Mouse (Mus musculus): ENCODE measurements around the gene Ctnna3. TPM values are rescaled to one million over a fixed set of nuclear protein-coding genes. Genes with fewer than 3 reads are reported as not detected.

Ctnna3 gene
- total and polyA plus RNA-seq, 2 experiments: 0.09 TPM; not detected in 1

- no peak for DNase-seq (ENCODE audit: extremely low read depth, low read depth, low spot score)
- Histone ChIP-seq H3K4me3 (ENCODE audit: insufficient read depth, low read depth, low read length) (no peak overlapping the region), H3K27ac (replicated peaks; ENCODE audit: insufficient read depth, low read depth, low read length) (no peak overlapping the region), H3K79me2 (ENCODE audit: control insufficient read depth, insufficient read depth, low read length) (no peaks in the 10 kb centered on the region), H3K27me3 (ENCODE audit: control insufficient read depth, insufficient read depth, low read length) (no peaks in the 10 kb centered on the region), H3K36me3 (ENCODE audit: control insufficient read depth, insufficient read depth, low read length) (no peaks in the 10 kb centered on the region), H3K4me1 (ENCODE audit: control insufficient read depth, insufficient read depth, low read length) (no peaks in the 10 kb centered on the region; the same call in none of the 2 replicates), H3K9ac (ENCODE audit: low read depth, low read length) (no peak overlapping the region)
- no peak for TF ChIP-seq POLR2A (IDR thresholded peaks at IDR 0.05; ENCODE audit: extremely low read depth, insufficient read depth, low read length)
- TF ChIP-seq CTCF (IDR thresholded peaks at IDR 0.05; ENCODE audit: low read depth, low read length): no peak
- WGBS: 40% methylated on average over 5 of the region's 5 CpGs
These were observed 646.0 kb downstream of the Ctnna3 start for GRCm38 (mm10) chr10:64075944-64076343.

- Histone ChIP-seq H3K4me1 (ENCODE audit: control insufficient read depth, insufficient read depth, low read length) (no peaks in the 10 kb centered on the region; the same call in none of the 2 replicates), H3K79me2 (ENCODE audit: control insufficient read depth, insufficient read depth, low read length) (no peaks in the 10 kb centered on the region), H3K27me3 (ENCODE audit: control insufficient read depth, insufficient read depth, low read length) (no peaks in the 10 kb centered on the region), H3K4me3 (ENCODE audit: insufficient read depth, low read depth, low read length) (no peak overlapping the region), H3K9ac (ENCODE audit: low read depth, low read length) (no peak overlapping the region), H3K36me3 (ENCODE audit: control insufficient read depth, insufficient read depth, low read length) (no peaks in the 10 kb centered on the region), H3K27ac (replicated peaks; ENCODE audit: insufficient read depth, low read depth, low read length) (no peak overlapping the region)
- DNase-seq (ENCODE audit: extremely low read depth, low read depth, low spot score): no peak
- WGBS: 61% methylated on average over 10 of the region's 10 CpGs
- TF ChIP-seq POLR2A (IDR thresholded peaks at IDR 0.05; ENCODE audit: extremely low read depth, insufficient read depth, low read length) (no peak), CTCF (IDR thresholded peaks at IDR 0.05; ENCODE audit: low read depth, low read length) (no peak)
These were observed 646.6 kb downstream of the Ctnna3 start for GRCm38 (mm10) chr10:64076410-64077052.

GRCm38 (mm10) chr10:64082345-64082744 is 652.4 kb downstream of the Ctnna3 start:
- no peak for DNase-seq (ENCODE audit: extremely low read depth, low read depth, low spot score)
- TF ChIP-seq POLR2A (IDR thresholded peaks at IDR 0.05; ENCODE audit: extremely low read depth, insufficient read depth, low read length): no peak
- no peak for TF ChIP-seq CTCF (IDR thresholded peaks at IDR 0.05; ENCODE audit: low read depth, low read length)
- 59% methylated on average over 3 of the region's 3 CpGs for WGBS
- H3K36me3 ChIP-seq (ENCODE audit: control insufficient read depth, insufficient read depth, low read length): no peaks in the 10 kb centered on the region
- no peak overlapping the region for H3K9ac ChIP-seq (ENCODE audit: low read depth, low read length)
- H3K27me3 ChIP-seq (ENCODE audit: control insufficient read depth, insufficient read depth, low read length): no peaks in the 10 kb centered on the region
- H3K4me3 ChIP-seq (ENCODE audit: insufficient read depth, low read depth, low read length): no peak overlapping the region
- no peaks in the 10 kb centered on the region for H3K79me2 ChIP-seq (ENCODE audit: control insufficient read depth, insufficient read depth, low read length)
- H3K27ac ChIP-seq (replicated peaks; ENCODE audit: insufficient read depth, low read depth, low read length): no peak overlapping the region
- no peaks in the 10 kb centered on the region for H3K4me1 ChIP-seq (ENCODE audit: control insufficient read depth, insufficient read depth, low read length)

GRCm38 (mm10) chr10:64083813-64084212 is 653.9 kb downstream of the Ctnna3 start:
- Histone ChIP-seq H3K4me1 (ENCODE audit: control insufficient read depth, insufficient read depth, low read length) (no peaks in the 10 kb centered on the region), H3K79me2 (ENCODE audit: control insufficient read depth, insufficient read depth, low read length) (no peaks in the 10 kb centered on the region), H3K27me3 (ENCODE audit: control insufficient read depth, insufficient read depth, low read length) (no peaks in the 10 kb centered on the region), H3K4me3 (ENCODE audit: insufficient read depth, low read depth, low read length) (no peak overlapping the region), H3K27ac (replicated peaks; ENCODE audit: insufficient read depth, low read depth, low read length) (no peak overlapping the region), H3K36me3 (ENCODE audit: control insufficient read depth, insufficient read depth, low read length) (no peaks in the 10 kb centered on the region), H3K9ac (ENCODE audit: low read depth, low read length) (no peak overlapping the region)
- WGBS: 55% methylated on average over 11 of the region's 11 CpGs
- TF ChIP-seq CTCF (IDR thresholded peaks at IDR 0.05; ENCODE audit: low read depth, low read length) (no peak), POLR2A (IDR thresholded peaks at IDR 0.05; ENCODE audit: extremely low read depth, insufficient read depth, low read length) (no peak)
- no peak for DNase-seq (ENCODE audit: extremely low read depth, low read depth, low spot score)

- no peak overlapping the region for H3K27ac ChIP-seq (replicated peaks; ENCODE audit: insufficient read depth, low read depth, low read length)
- DNase-seq (ENCODE audit: extremely low read depth, low read depth, low spot score): peak; percentile 73
- no peaks in the 10 kb centered on the region for H3K27me3 ChIP-seq (ENCODE audit: control insufficient read depth, insufficient read depth, low read length)
- WGBS: 16% methylated on average over 4 of the region's 4 CpGs
- H3K79me2 ChIP-seq (ENCODE audit: control insufficient read depth, insufficient read depth, low read length): no peaks in the 10 kb centered on the region
- no peaks in the 10 kb centered on the region for H3K4me1 ChIP-seq (ENCODE audit: control insufficient read depth, insufficient read depth, low read length)
- no peak overlapping the region for H3K9ac ChIP-seq (ENCODE audit: low read depth, low read length)
- TF ChIP-seq CTCF (IDR thresholded peaks at IDR 0.05; ENCODE audit: low read depth, low read length): peak; percentile 57
- no peak for TF ChIP-seq POLR2A (IDR thresholded peaks at IDR 0.05; ENCODE audit: extremely low read depth, insufficient read depth, low read length)
- H3K4me3 ChIP-seq (ENCODE audit: insufficient read depth, low read depth, low read length): no peak overlapping the region
- no peaks in the 10 kb centered on the region for H3K36me3 ChIP-seq (ENCODE audit: control insufficient read depth, insufficient read depth, low read length)
These were observed 654.6 kb downstream of the Ctnna3 start for GRCm38 (mm10) chr10:64084465-64084864.

- H3K4me1 ChIP-seq (ENCODE audit: control insufficient read depth, insufficient read depth, low read length): 0 out of 2 replicates have a peak, but pooled peaks cover 2% of the 10 kb centered on the region
- DNase-seq (ENCODE audit: extremely low read depth, low read depth, low spot score): no peak
- H3K27me3 ChIP-seq (ENCODE audit: control insufficient read depth, insufficient read depth, low read length): peaks cover 4% of the 10 kb centered on the region; the same call in 1 of the 2 replicates
These were observed 656.3 kb downstream of the Ctnna3 start for GRCm38 (mm10) chr10:64086183-64086566.

More at GRCm38 (mm10) chr10:64086183-64086566, 656.3 kb downstream of the Ctnna3 start:
- no peak overlapping the region for H3K9ac ChIP-seq (ENCODE audit: low read depth, low read length)
- H3K4me3 ChIP-seq (ENCODE audit: insufficient read depth, low read depth, low read length): no peak overlapping the region
- H3K36me3 ChIP-seq (ENCODE audit: control insufficient read depth, insufficient read depth, low read length): no peaks in the 10 kb centered on the region
- H3K79me2 ChIP-seq (ENCODE audit: control insufficient read depth, insufficient read depth, low read length): no peaks in the 10 kb centered on the region
- 68% methylated on average over 16 of the region's 16 CpGs for WGBS
- TF ChIP-seq POLR2A (IDR thresholded peaks at IDR 0.05; ENCODE audit: extremely low read depth, insufficient read depth, low read length): no peak
- no peak for TF ChIP-seq CTCF (IDR thresholded peaks at IDR 0.05; ENCODE audit: low read depth, low read length)
- no peak overlapping the region for H3K27ac ChIP-seq (replicated peaks; ENCODE audit: insufficient read depth, low read depth, low read length)
